ENCODE assay signal across 8 mouse cellular contexts in genomic region chr11:20858921-20859668, GRCm38 (mm10). TPM values are rescaled to one million over a fixed set of nuclear protein-coding genes. Genes with fewer than 3 reads are reported as not detected.
DNase-seq lines count a peak whose midpoint lies in the region; ATAC-seq lines count a peak whose summit lies in the region.

No protein-coding gene starts in this region.

- H3K36me3 ChIP-seq in hindbrain, embryonic 12.5 days: no peaks in the 10 kb centered on the region

- H3K9me3 ChIP-seq in hindbrain, embryonic 12.5 days (replicated peaks): no peaks in the 10 kb centered on the region

- peak; percentile 74 to 90 for DNase-seq in adrenal gland, adult (ENCODE audit: inconsistent age in 2 of 2, low spot score in 1 of 2)
- peak; percentile 67 to 77 for DNase-seq in cerebellum, postnatal 25 days
- peak; percentile 80 to 83 for DNase-seq in frontal cortex, postnatal 36 days (ENCODE audit: low spot score in 2 of 2)
- peak; percentile 89 for DNase-seq in layer of hippocampus, adult 9-11 months
- peak; percentile 95 for DNase-seq in lung, postnatal 36 days
- peak; percentile 84 for DNase-seq in skeletal muscle tissue, adult 2 months (ENCODE audit: low read depth, low spot score)

- peak; percentile 72 for ATAC-seq in hindbrain, embryonic 12.5 days (ENCODE audit: low FRiP score)
- ATAC-seq in granulocyte monocyte progenitor cell, adult 5-6 weeks (replicated peaks; ENCODE audit: poor library complexity, severe bottlenecking): no peak

- H3K27ac ChIP-seq in hindbrain, embryonic 12.5 days: peak overlapping the region; percentile 55; the same call in 1 of the 2 replicates

- peaks cover 19% of the 10 kb centered on the region for H3K4me1 ChIP-seq in hindbrain, embryonic 12.5 days

- 21% methylated on average over 9 of the region's 9 CpGs for WGBS in hindbrain, embryonic 12.5 days

- H3K27me3 ChIP-seq in hindbrain, embryonic 12.5 days: peaks cover 5% of the 10 kb centered on the region; the same call in 1 of the 2 replicates

- no peak overlapping the region for H3K4me2 ChIP-seq in hindbrain, embryonic 12.5 days (replicated peaks)

- no peak overlapping the region for H3K9ac ChIP-seq in hindbrain, embryonic 12.5 days

- H3K4me3 ChIP-seq in hindbrain, embryonic 12.5 days: no peak overlapping the region

RNA-seq across cellular contexts. Expression of gene Lgalsl, which starts 28.2 kb away (rescaled TPM):
- polyA plus RNA-seq in hindbrain, embryonic 12.5 days (2016; fragmentation: Nextera tagmentation; extraction: Ambion mirVana): 42.1 and 47.7 TPM in 2 replicates
- 4.4 and 8.2 TPM in 2 replicates for total RNA-seq in granulocyte monocyte progenitor cell, adult 5-6 weeks (2014; fragmentation: Nextera tagmentation)
- total RNA-seq in granulocyte monocyte progenitor cell, adult 5-6 weeks (2017): 5.9 and 7.2 TPM in 2 replicates
